Mouse (Mus musculus) bone marrow macrophage, adult 2 months (primary cell): ENCODE data around the gene Pigg. TPM values are rescaled to one million over a fixed set of nuclear protein-coding genes. Genes with fewer than 3 reads are reported as not detected.

Source experiments
- H3K27ac ChIP-seq: 2 replicates; pipeline ENCODE4 v1.5.1; 2012; ENCODE audit warnings: low read depth, low read length; ENCODE audit not compliant: insufficient read depth
- H3K4me1 ChIP-seq: 2 replicates; pipeline ENCODE4 v1.6.1; 2012; ENCODE audit warnings: low read length; ENCODE audit not compliant: control insufficient read depth, insufficient read depth
- H3K4me3 ChIP-seq: 2 replicates; pipeline ENCODE4 v1.5.1; 2012; ENCODE audit warnings: mild to moderate bottlenecking, low read length, moderate library complexity; ENCODE audit not compliant: insufficient read depth
- CTCF ChIP-seq: IDR thresholded peaks from 2 replicates; pipeline ENCODE4 v1.5.1; 2012; ENCODE audit warnings: low read depth, mild to moderate bottlenecking, low read length, moderate library complexity
- POLR2A ChIP-seq: IDR thresholded peaks from 2 replicates; pipeline ENCODE4 v1.6.1; 2012; ENCODE audit warnings: mild to moderate bottlenecking, low read depth, low read length, borderline replicate concordance
- polyA plus RNA-seq: library from polyadenylated mRNA; stranded (reverse); fragments of >200 nt; gene quantifications from 2 replicates; pipeline ENCODE4 v1.2.4, GENCODE M21; 2012; ENCODE audit not compliant: missing spikeins, insufficient read depth, insufficient read length

Pigg gene
- polyA plus RNA-seq, 1 experiment, result 5.1 TPM

- Histone ChIP-seq H3K4me3 (no peak overlapping the region), H3K27ac (0 out of 2 replicates have a peak overlapping the region, but pooled peaks have one; percentile 24), H3K4me1 (peaks cover 9% of the 10 kb centered on the region)
- TF ChIP-seq POLR2A (no peak), CTCF (no peak)
These were observed 25.5 kb upstream of the Pigg start for GRCm38 (mm10) chr5:108286957-108287356.

- TF ChIP-seq CTCF (no peak), POLR2A (no peak)
- Histone ChIP-seq H3K27ac (no peak overlapping the region), H3K4me1 (peaks cover 9% of the 10 kb centered on the region), H3K4me3 (no peak overlapping the region)
These were observed 10.8 kb upstream of the Pigg start for GRCm38 (mm10) chr5:108301567-108301966.

- peak overlapping the region; percentile 91 for H3K4me3 ChIP-seq
- TF ChIP-seq POLR2A (no peak), CTCF (no peak)
- peaks cover 4% of the 10 kb centered on the region for H3K4me1 ChIP-seq
- peak overlapping the region; percentile 89 for H3K27ac ChIP-seq
These were observed 854 bp downstream of the Pigg start for GRCm38 (mm10) chr5:108313065-108313860.

GRCm38 (mm10) chr5:108331051-108331450 lies 18.6 kb downstream of the Pigg start:
- Histone ChIP-seq H3K4me1 (no peaks in the 10 kb centered on the region), H3K27ac (no peak overlapping the region), H3K4me3 (no peak overlapping the region)
- TF ChIP-seq CTCF (no peak), POLR2A (no peak)

GRCm38 (mm10) chr5:108337385-108337784 lies 25.0 kb downstream of the Pigg start:
- no peak for TF ChIP-seq POLR2A
- TF ChIP-seq CTCF, result no peak
- no peak overlapping the region for H3K27ac ChIP-seq
- no peaks in the 10 kb centered on the region for H3K4me1 ChIP-seq
- H3K4me3 ChIP-seq, result no peak overlapping the region

- Histone ChIP-seq H3K4me1 (no peaks in the 10 kb centered on the region), H3K27ac (no peak overlapping the region), H3K4me3 (no peak overlapping the region)
- TF ChIP-seq POLR2A (no peak), CTCF (no peak)
These were observed 25.6 kb downstream of the Pigg start for GRCm38 (mm10) chr5:108338049-108338448.

GRCm38 (mm10) chr5:108343680-108344170 lies 31.3 kb downstream of the Pigg start:
- no peaks in the 10 kb centered on the region; the same call in 1 of the 2 replicates for H3K4me1 ChIP-seq
- TF ChIP-seq CTCF (no peak), POLR2A (no peak)
- H3K4me3 ChIP-seq, result no peak overlapping the region
- no peak overlapping the region for H3K27ac ChIP-seq

GRCm38 (mm10) chr5:108345313-108346071 lies 33.1 kb downstream of the Pigg start:
- H3K4me1 ChIP-seq, result peaks cover 5% of the 10 kb centered on the region

GRCm38 (mm10) chr5:108347843-108348242 lies 35.4 kb downstream of the Pigg start:
- Histone ChIP-seq H3K27ac (no peak overlapping the region), H3K4me1 (peaks cover 5% of the 10 kb centered on the region), H3K4me3 (no peak overlapping the region)
- no peak for TF ChIP-seq POLR2A

More at GRCm38 (mm10) chr5:108345313-108346071, 33.1 kb downstream of the Pigg start:
- TF ChIP-seq CTCF (no peak), POLR2A (no peak)
- H3K4me3 ChIP-seq, result no peak overlapping the region
- no peak overlapping the region for H3K27ac ChIP-seq

GRCm38 (mm10) chr5:108349511-108350148 lies 37.2 kb downstream of the Pigg start:
- Histone ChIP-seq H3K4me3 (no peak overlapping the region), H3K27ac (no peak overlapping the region), H3K4me1 (peaks cover 8% of the 10 kb centered on the region)
- TF ChIP-seq POLR2A, result no peak
- TF ChIP-seq CTCF, result no peak

GRCm38 (mm10) chr5:108354056-108354455 lies 41.6 kb downstream of the Pigg start:
- TF ChIP-seq POLR2A (no peak), CTCF (no peak)
- Histone ChIP-seq H3K4me1 (peaks cover 17% of the 10 kb centered on the region), H3K4me3 (no peak overlapping the region), H3K27ac (no peak overlapping the region; the same call in 1 of the 2 replicates)
